Comparison of ENCODE assay signal across 11 mouse cellular contexts in the genomic region with DNA sequence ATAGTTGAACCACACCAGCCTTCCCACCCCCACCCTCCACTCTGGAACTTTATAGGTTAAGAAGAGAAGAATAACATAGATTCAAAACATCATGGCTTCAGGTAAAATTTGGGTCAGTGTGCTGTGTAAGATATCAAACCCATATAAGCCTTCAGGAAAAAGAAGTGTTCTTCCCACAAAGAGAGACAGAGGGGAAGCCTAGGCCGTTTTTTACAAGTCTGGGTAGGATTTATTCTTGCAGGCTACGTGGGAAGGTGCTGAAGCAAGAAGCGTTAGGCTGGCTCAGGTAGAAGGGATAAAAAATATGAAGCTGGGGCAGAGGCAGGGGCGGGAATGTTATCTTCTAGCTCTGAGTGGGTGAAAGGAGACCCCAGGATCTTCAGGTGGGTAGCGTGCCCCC.
A peak's percentile ranks its signal among the peaks of the same experiment; 100 is the strongest.
DNase-seq lines count a peak whose midpoint lies in the region; ATAC-seq lines count a peak whose summit lies in the region.
"Had no signal": no experiment of that assay in that cellular context is flagged by ENCODE, and none has a peak within 500 bp of the region (broad histone marks: within the 10 kb centered on the region; RNA-seq: fewer than 3 reads in every experiment).

No protein-coding gene starts in this region.

- H3K4me2 ChIP-seq in embryonic facial prominence, embryonic 14.5 days (ENCODE audit: low read depth, low read length), result peak overlapping the region; percentile 45
- peak overlapping the region; percentile 41 for H3K4me2 ChIP-seq in hindbrain, embryonic 14.5 days (replicated peaks)
- H3K4me2 ChIP-seq in midbrain, embryonic 14.5 days (ENCODE audit: low read length), result peak overlapping the region; percentile 46

- no peak overlapping the region for H3K4me3 ChIP-seq in embryonic facial prominence, embryonic 14.5 days (ENCODE audit: low read depth, low read length)
- no peak overlapping the region for H3K4me3 ChIP-seq in hindbrain, embryonic 14.5 days (replicated peaks; ENCODE audit: low read length)
- H3K4me3 ChIP-seq in midbrain, embryonic 14.5 days (replicated peaks; ENCODE audit: low read depth, low read length), result no peak overlapping the region

- DNase-seq in brain, adult 2 months (ENCODE audit: low read depth, low spot score), result peak; percentile 54
- no peak for DNase-seq in embryonic facial prominence, embryonic 14.5 days (ENCODE audit: low spot score)
- DNase-seq in hindbrain, embryonic 14.5 days (ENCODE audit: low spot score), result no peak
- DNase-seq in midbrain, embryonic 14.5 days, result no peak
- no peak for DNase-seq in gastrocnemius, postnatal 4 days (ENCODE audit: low spot score in 2 of 2)
- no peak for DNase-seq in cerebellum, adult 8-10 months
- no peak for DNase-seq in ovary, postnatal 14 days (ENCODE audit: low spot score)
- DNase-seq: cerebellum, postnatal 25 days; lung, adult 2 months had no signal

- H3K36me3 ChIP-seq in embryonic facial prominence, embryonic 14.5 days (ENCODE audit: control insufficient read depth, insufficient read depth, low read length), result no peaks in the 10 kb centered on the region
- no peaks in the 10 kb centered on the region for H3K36me3 ChIP-seq in hindbrain, embryonic 14.5 days (replicated peaks; ENCODE audit: control insufficient read depth, insufficient read depth)
- H3K36me3 ChIP-seq in midbrain, embryonic 14.5 days (ENCODE audit: control insufficient read depth, insufficient read depth, low read length), result no peaks in the 10 kb centered on the region
- H3K36me3 ChIP-seq: heart, embryonic 15.5 days had no signal

- no peaks in the 10 kb centered on the region for H3K27me3 ChIP-seq in embryonic facial prominence, embryonic 14.5 days (replicated peaks; ENCODE audit: control insufficient read depth, insufficient read depth, low read length)
- H3K27me3 ChIP-seq in hindbrain, embryonic 14.5 days (ENCODE audit: control insufficient read depth, insufficient read depth, low read length), result no peaks in the 10 kb centered on the region
- H3K27me3 ChIP-seq in midbrain, embryonic 14.5 days (ENCODE audit: control insufficient read depth, insufficient read depth, low read length), result no peaks in the 10 kb centered on the region
- H3K27me3 ChIP-seq: CH12.LX had no signal

- ATAC-seq in embryonic facial prominence, embryonic 14.5 days (ENCODE audit: low read depth), result no peak
- ATAC-seq in hindbrain, embryonic 14.5 days (ENCODE audit: low FRiP score), result no peak
- ATAC-seq in midbrain, embryonic 14.5 days (ENCODE audit: low FRiP score, low TSS enrichment), result no peak

- 30% methylated on average over 5 of the region's 5 CpGs for WGBS in embryonic facial prominence, embryonic 14.5 days
- 18% methylated on average over 5 of the region's 5 CpGs for WGBS in hindbrain, embryonic 14.5 days
- WGBS in midbrain, embryonic 14.5 days, result 7% methylated on average over 5 of the region's 5 CpGs

- H3K9ac ChIP-seq in embryonic facial prominence, embryonic 14.5 days (ENCODE audit: low read depth, low read length), result no peak overlapping the region
- 0 out of 2 replicates have a peak overlapping the region, but pooled peaks have one; percentile 37 for H3K9ac ChIP-seq in hindbrain, embryonic 14.5 days
- H3K9ac ChIP-seq in midbrain, embryonic 14.5 days (replicated peaks; ENCODE audit: low read length), result 0 out of 2 replicates have a peak overlapping the region, but pooled peaks have one; percentile 13
- H3K9ac ChIP-seq: heart, embryonic 15.5 days had no signal

- no peaks in the 10 kb centered on the region for H3K9me3 ChIP-seq in embryonic facial prominence, embryonic 14.5 days (ENCODE audit: control insufficient read depth, low read length)
- no peaks in the 10 kb centered on the region for H3K9me3 ChIP-seq in hindbrain, embryonic 14.5 days (ENCODE audit: control insufficient read depth, low read length)
- no peaks in the 10 kb centered on the region for H3K9me3 ChIP-seq in midbrain, embryonic 14.5 days (ENCODE audit: control insufficient read depth, low read length)
- H3K9me3 ChIP-seq: heart, embryonic 15.5 days had no signal

- H3K4me1 ChIP-seq in embryonic facial prominence, embryonic 14.5 days (ENCODE audit: control insufficient read depth, insufficient read depth, low read length), result peaks cover 11% of the 10 kb centered on the region
- peaks cover 30% of the 10 kb centered on the region for H3K4me1 ChIP-seq in hindbrain, embryonic 14.5 days (replicated peaks; ENCODE audit: control insufficient read depth, insufficient read depth, low read length)
- H3K4me1 ChIP-seq in midbrain, embryonic 14.5 days (ENCODE audit: control insufficient read depth, insufficient read depth, low read length), result peaks cover 41% of the 10 kb centered on the region

- H3K27ac ChIP-seq in embryonic facial prominence, embryonic 14.5 days (replicated peaks; ENCODE audit: low read depth, low read length), result no peak overlapping the region
- peak overlapping the region; percentile 78 for H3K27ac ChIP-seq in hindbrain, embryonic 14.5 days
- peak overlapping the region; percentile 77 for H3K27ac ChIP-seq in midbrain, embryonic 14.5 days (replicated peaks; ENCODE audit: low read depth, low read length)
- H3K27ac ChIP-seq: heart, embryonic 15.5 days had no signal
